Mouse (Mus musculus): ENCODE data around the gene Plpp3. TPM values are rescaled to one million over a fixed set of nuclear protein-coding genes. Genes with fewer than 3 reads are reported as not detected.
A peak's percentile ranks its signal among the peaks of the same experiment; 100 is the strongest.

The Plpp3 gene
- polyA plus RNA-seq, 1 experiment: 23.3 TPM

GRCm38 (mm10) chr4:105131756-105132314 is 25.3 kb upstream of the Plpp3 start:
- Histone ChIP-seq H3K4me1 (replicated peaks; ENCODE audit: control insufficient read depth, insufficient read depth, low read length) (peaks cover 19% of the 10 kb centered on the region), H3K36me3 (ENCODE audit: control insufficient read depth, insufficient read depth, low read length) (no peaks in the 10 kb centered on the region), H3K27me3 (ENCODE audit: control insufficient read depth, insufficient read depth, low read length) (no peaks in the 10 kb centered on the region), H3K27ac (ENCODE audit: control insufficient read depth, insufficient read depth, low read length) (no peak overlapping the region), H3K4me3 (ENCODE audit: control insufficient read depth, insufficient read depth, low read length) (no peak overlapping the region)
- TF ChIP-seq CTCF (IDR thresholded peaks at IDR 0.05; ENCODE audit: borderline replicate concordance, control insufficient read depth, extremely low read depth, insufficient read depth, low read length, poor library complexity): no peak
- no peak for TF ChIP-seq POLR2A (IDR thresholded peaks at IDR 0.05; ENCODE audit: control insufficient read depth, extremely low read depth, insufficient read depth, low read length, poor library complexity)
- DNase-seq: peak; percentile 38
- 8% methylated on average over 9 of the region's 9 CpGs for WGBS

DNA sequence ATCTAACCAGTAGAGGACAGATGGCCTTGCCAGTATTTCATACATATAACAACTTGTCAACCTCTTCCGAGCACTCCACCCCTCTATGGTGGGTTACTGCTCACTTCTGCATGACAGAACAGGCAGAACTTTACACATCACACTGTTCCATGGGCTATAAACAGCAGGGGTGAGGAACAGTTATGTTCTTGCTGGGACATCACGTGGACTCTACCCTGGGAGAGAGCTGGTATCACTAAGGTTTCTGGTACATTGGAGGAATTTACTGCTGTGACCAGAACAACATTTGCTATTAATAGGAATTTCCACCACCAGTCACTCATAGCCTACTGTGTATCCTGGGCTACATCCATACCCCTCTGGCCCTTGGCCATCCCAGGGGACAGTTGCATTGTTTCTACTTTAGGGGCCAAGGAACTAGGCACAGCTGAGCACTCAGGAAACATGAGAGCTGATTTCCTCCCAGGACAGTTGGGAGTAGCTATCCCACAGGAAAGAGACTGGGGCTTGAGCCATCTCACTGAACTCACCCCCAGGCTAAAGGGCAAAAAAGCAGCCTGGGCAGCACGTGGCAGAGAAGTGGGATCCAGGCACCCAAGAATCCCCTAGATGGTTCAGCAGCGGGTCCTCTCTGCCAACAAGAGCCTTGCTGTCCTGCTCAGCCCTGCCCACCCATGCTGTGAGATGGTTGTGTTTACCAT is 23.6 kb upstream of the Plpp3 start:
- no peak for DNase-seq

DNA sequence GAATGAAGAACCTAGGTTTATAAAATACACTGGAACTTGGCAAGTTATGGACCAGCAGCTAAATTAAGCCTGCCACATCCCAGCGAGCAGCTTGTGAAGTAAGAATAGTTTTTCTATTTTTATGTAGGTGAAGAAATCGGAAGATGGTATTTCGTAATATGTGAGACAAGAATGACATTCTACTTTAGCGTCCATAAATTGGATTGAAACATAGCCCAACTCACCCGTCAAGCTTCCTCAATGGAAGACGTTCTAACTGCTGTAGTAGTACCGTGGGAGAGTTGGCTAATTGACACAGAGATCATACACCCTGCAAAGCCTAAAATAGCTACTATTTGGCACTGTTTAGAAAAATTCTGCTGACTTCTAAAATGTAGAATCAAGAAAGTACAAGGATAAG is 7.7 kb upstream of the Plpp3 start:
- TF ChIP-seq POLR2A (IDR thresholded peaks at IDR 0.05; ENCODE audit: control insufficient read depth, extremely low read depth, insufficient read depth, low read length, poor library complexity): no peak
- no peak for TF ChIP-seq CTCF (IDR thresholded peaks at IDR 0.05; ENCODE audit: borderline replicate concordance, control insufficient read depth, extremely low read depth, insufficient read depth, low read length, poor library complexity)
- DNase-seq: no peak
- H3K27me3 ChIP-seq (ENCODE audit: control insufficient read depth, insufficient read depth, low read length): no peaks in the 10 kb centered on the region
- H3K4me1 ChIP-seq (replicated peaks; ENCODE audit: control insufficient read depth, insufficient read depth, low read length): no peaks in the 10 kb centered on the region
- H3K4me3 ChIP-seq (ENCODE audit: control insufficient read depth, insufficient read depth, low read length): no peak overlapping the region
- H3K27ac ChIP-seq (ENCODE audit: control insufficient read depth, insufficient read depth, low read length): no peak overlapping the region
- no peaks in the 10 kb centered on the region for H3K36me3 ChIP-seq (ENCODE audit: control insufficient read depth, insufficient read depth, low read length)
- 81% methylated on average over 7 of the region's 7 CpGs for WGBS

More for the DNA sequence above, 23.6 kb upstream of the Plpp3 start:
- TF ChIP-seq POLR2A (IDR thresholded peaks at IDR 0.05; ENCODE audit: control insufficient read depth, extremely low read depth, insufficient read depth, low read length, poor library complexity) (no peak), CTCF (IDR thresholded peaks at IDR 0.05; ENCODE audit: borderline replicate concordance, control insufficient read depth, extremely low read depth, insufficient read depth, low read length, poor library complexity) (no peak)
- Histone ChIP-seq H3K4me3 (ENCODE audit: control insufficient read depth, insufficient read depth, low read length) (no peak overlapping the region), H3K36me3 (ENCODE audit: control insufficient read depth, insufficient read depth, low read length) (no peaks in the 10 kb centered on the region), H3K27ac (ENCODE audit: control insufficient read depth, insufficient read depth, low read length) (no peak overlapping the region), H3K27me3 (ENCODE audit: control insufficient read depth, insufficient read depth, low read length) (no peaks in the 10 kb centered on the region), H3K4me1 (replicated peaks; ENCODE audit: control insufficient read depth, insufficient read depth, low read length) (peaks cover 19% of the 10 kb centered on the region)
- WGBS: 93% methylated on average over 4 of the region's 4 CpGs

GRCm38 (mm10) chr4:105151911-105152690 is 5.0 kb upstream of the Plpp3 start:
- H3K4me1 ChIP-seq (replicated peaks; ENCODE audit: control insufficient read depth, insufficient read depth, low read length): no peaks in the 10 kb centered on the region
- H3K4me3 ChIP-seq (ENCODE audit: control insufficient read depth, insufficient read depth, low read length): no peak overlapping the region
- no peak overlapping the region for H3K27ac ChIP-seq (ENCODE audit: control insufficient read depth, insufficient read depth, low read length)
- H3K36me3 ChIP-seq (ENCODE audit: control insufficient read depth, insufficient read depth, low read length): no peaks in the 10 kb centered on the region
- DNase-seq: peak; percentile 62
- H3K27me3 ChIP-seq (ENCODE audit: control insufficient read depth, insufficient read depth, low read length): no peaks in the 10 kb centered on the region
- TF ChIP-seq CTCF (IDR thresholded peaks at IDR 0.05; ENCODE audit: borderline replicate concordance, control insufficient read depth, extremely low read depth, insufficient read depth, low read length, poor library complexity): no peak
- TF ChIP-seq POLR2A (IDR thresholded peaks at IDR 0.05; ENCODE audit: control insufficient read depth, extremely low read depth, insufficient read depth, low read length, poor library complexity): no peak
- 57% methylated on average over 14 of the region's 14 CpGs for WGBS

- TF ChIP-seq POLR2A (IDR thresholded peaks at IDR 0.05; ENCODE audit: control insufficient read depth, extremely low read depth, insufficient read depth, low read length, poor library complexity) (no peak), CTCF (IDR thresholded peaks at IDR 0.05; ENCODE audit: borderline replicate concordance, control insufficient read depth, extremely low read depth, insufficient read depth, low read length, poor library complexity) (no peak)
- H3K27ac ChIP-seq (ENCODE audit: control insufficient read depth, insufficient read depth, low read length): no peak overlapping the region
- WGBS: 91% methylated on average over 3 of the region's 3 CpGs
- DNase-seq: no peak
- H3K27me3 ChIP-seq (ENCODE audit: control insufficient read depth, insufficient read depth, low read length): no peaks in the 10 kb centered on the region
- H3K36me3 ChIP-seq (ENCODE audit: control insufficient read depth, insufficient read depth, low read length): no peaks in the 10 kb centered on the region
- H3K4me1 ChIP-seq (replicated peaks; ENCODE audit: control insufficient read depth, insufficient read depth, low read length): no peaks in the 10 kb centered on the region
- H3K4me3 ChIP-seq (ENCODE audit: control insufficient read depth, insufficient read depth, low read length): no peak overlapping the region
Measured at GRCm38 (mm10) chr4:105153227-105153626, 3.9 kb upstream of the Plpp3 start.

DNA sequence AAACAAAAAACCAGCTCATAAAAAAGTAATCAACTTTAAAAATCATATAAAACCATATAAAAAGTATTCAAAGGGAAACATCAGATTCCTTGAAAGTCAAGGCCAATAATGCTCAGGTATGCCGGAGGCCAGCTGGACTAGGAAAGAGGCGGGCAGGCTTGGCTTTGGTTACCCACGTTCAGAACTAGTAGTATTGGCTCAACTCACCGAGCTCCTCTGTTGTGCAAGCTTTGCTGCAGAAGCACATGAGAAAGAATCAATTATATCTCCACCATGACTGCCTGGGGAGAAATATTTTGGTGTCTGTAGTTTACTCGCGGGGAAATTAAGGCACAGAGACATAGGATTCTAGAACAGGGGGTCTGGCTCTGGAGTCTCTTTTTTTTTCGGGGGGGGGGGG is 866 bp upstream of the Plpp3 start:
- TF ChIP-seq CTCF (IDR thresholded peaks at IDR 0.05; ENCODE audit: borderline replicate concordance, control insufficient read depth, extremely low read depth, insufficient read depth, low read length, poor library complexity): no peak
- TF ChIP-seq POLR2A (IDR thresholded peaks at IDR 0.05; ENCODE audit: control insufficient read depth, extremely low read depth, insufficient read depth, low read length, poor library complexity): no peak
- H3K36me3 ChIP-seq (ENCODE audit: control insufficient read depth, insufficient read depth, low read length): no peaks in the 10 kb centered on the region
- WGBS: 73% methylated on average over 7 of the region's 7 CpGs

More for the DNA sequence above, 866 bp upstream of the Plpp3 start:
- Histone ChIP-seq H3K27ac (ENCODE audit: control insufficient read depth, insufficient read depth, low read length) (no peak overlapping the region), H3K27me3 (ENCODE audit: control insufficient read depth, insufficient read depth, low read length) (no peaks in the 10 kb centered on the region), H3K4me1 (replicated peaks; ENCODE audit: control insufficient read depth, insufficient read depth, low read length) (0 out of 2 replicates have a peak, but pooled peaks cover 2% of the 10 kb centered on the region), H3K4me3 (ENCODE audit: control insufficient read depth, insufficient read depth, low read length) (no peak overlapping the region)
- DNase-seq: no peak

All from thymus, adult 2 months (tissue).